Mouse (Mus musculus) adrenal gland, postnatal 10 days (tissue): Measurements from ENCODE around the gene Slc8a1. TPM values are rescaled to one million over a fixed set of nuclear protein-coding genes. Genes with fewer than 3 reads are reported as not detected.

Source experiments
- DNase-seq: peaks from one replicate; pipeline ENCODE4 v3.0.0; 2021; ENCODE audit warnings: mixed read lengths
- total RNA-seq, 2 experiments: library from RNA; stranded (reverse); gene quantifications; 2 replicates each; pipeline ENCODE4 v1.2.3; 2021

The Slc8a1 gene
- total RNA-seq, 2 experiments from 2014 or later, result 15.8 to 21.1 TPM

DNA sequence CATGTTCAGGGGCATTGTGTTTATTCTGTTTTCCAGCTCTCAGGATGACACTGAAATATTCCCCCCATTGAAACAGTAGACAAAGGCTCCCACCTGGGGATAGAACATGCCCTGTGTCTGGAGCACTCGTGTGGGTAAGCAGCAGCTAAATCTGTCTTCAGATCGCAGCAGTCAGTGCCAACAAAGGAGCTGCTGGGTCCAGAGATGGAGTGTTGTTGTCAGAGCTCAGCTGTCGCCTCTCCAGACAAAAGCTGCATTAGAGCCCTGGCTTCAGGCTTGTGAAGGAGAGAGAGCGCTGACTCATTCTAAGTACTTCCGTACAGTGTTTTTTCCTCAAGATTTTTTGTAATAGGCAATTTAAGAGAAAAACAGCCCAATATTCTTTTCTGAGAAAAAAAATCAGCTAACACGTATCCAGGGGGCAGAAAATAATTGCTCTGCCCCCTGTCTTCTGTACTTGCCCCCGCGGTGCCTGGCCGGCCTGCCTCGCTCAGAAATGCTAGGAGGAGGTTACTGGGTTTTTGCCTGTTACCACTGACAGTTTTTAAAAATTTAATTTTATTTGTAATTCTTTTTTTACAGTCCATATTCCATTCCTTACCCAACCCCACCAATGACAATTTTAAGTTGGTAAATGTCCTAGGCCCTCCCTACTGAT, 318.2 kb downstream of the Slc8a1 start:
- no peak for DNase-seq

- no peak for DNase-seq
Observed at GRCm38 (mm10) chr17:81416361-81417114, 321.6 kb downstream of the Slc8a1 start.

DNA sequence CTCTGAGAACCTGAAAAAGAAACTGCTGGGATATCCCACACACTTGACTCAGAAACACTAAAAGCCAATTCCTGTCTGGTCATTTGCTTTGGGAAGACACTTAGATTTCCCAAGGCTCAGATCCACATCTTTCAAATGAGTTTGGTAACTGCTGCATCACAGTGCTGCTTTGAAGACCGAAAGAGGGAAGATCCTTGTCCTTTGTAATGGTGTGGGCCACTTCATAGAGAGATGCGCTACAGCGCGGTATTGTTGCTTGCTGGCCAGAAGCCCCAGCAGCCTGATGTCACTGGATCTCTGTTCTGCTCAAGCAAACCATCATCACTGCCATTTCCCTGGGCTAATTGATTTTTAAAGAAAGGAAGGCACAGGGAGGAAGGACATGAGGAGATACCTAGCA, 325.4 kb downstream of the Slc8a1 start:
- DNase-seq, result no peak

- DNase-seq, result no peak
Observed at GRCm38 (mm10) chr17:81404225-81404624, 334.0 kb downstream of the Slc8a1 start.

GRCm38 (mm10) chr17:81403121-81403520, 335.1 kb downstream of the Slc8a1 start:
- DNase-seq, result peak; percentile 72

- DNase-seq, result peak; percentile 80
Observed at GRCm38 (mm10) chr17:81402636-81403035, 335.5 kb downstream of the Slc8a1 start.

DNA sequence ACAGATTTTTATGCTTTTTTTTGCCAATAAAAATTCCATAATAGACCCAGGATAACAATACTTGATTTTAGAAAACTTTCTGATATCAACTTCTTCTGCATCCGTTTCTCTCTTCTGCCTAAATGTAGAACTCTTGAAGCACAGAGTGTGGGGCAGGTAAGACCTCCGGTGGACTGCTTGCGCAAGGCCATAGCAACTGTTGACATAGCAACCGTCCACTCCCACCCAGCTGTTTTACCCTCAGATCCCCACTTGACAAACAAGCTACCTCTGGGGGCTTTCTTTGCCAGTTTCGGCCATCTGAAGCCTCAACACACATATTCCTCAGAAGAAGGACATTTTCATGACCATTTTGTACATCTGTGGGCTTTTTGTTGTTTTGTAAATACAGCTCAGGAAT, 337.8 kb downstream of the Slc8a1 start:
- DNase-seq, result no peak

DNA sequence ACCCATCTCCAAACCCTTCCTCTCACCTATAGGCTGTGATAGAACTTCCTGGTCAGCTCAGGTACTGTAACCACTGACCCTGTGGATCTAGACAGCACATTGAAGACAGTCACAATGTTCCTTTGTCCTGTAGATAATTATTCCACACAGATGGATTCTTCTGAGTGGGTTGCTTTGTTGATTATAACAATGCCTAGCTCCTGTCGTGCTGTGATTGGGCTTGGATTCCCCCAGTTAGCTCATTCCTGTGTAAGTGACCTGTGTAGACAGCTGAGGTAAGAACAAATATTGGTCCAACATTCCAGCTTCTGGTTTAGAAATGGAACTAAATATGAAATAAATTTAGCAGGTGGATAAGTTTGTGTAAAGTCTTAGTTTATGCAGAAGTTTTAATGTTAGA, 340.7 kb downstream of the Slc8a1 start:
- DNase-seq, result no peak

- DNase-seq, result no peak
Observed at GRCm38 (mm10) chr17:81394124-81394523, 344.1 kb downstream of the Slc8a1 start.

GRCm38 (mm10) chr17:81393040-81393439, 345.1 kb downstream of the Slc8a1 start:
- DNase-seq, result no peak

DNA sequence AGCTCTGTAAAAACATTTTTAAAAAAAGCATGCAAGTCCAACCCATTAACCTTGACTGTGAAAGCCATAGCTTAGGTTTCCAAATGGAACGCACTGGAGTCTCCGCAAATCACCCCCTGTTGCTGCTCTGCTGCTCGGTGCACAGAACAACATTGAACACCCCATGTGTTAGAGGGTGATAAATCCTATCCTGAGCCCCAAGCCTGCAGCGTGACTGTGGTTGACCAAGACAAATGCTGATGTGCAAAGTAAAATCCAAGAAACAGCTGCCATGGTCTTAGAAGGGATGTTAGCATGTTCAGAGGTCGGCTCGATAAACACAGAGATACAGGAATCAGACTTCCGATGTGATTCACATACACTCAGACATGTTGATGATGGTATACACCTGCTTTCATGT, 346.7 kb downstream of the Slc8a1 start:
- no peak for DNase-seq

GRCm38 (mm10) chr17:81390790-81391189, 347.4 kb downstream of the Slc8a1 start:
- DNase-seq, result no peak

DNA sequence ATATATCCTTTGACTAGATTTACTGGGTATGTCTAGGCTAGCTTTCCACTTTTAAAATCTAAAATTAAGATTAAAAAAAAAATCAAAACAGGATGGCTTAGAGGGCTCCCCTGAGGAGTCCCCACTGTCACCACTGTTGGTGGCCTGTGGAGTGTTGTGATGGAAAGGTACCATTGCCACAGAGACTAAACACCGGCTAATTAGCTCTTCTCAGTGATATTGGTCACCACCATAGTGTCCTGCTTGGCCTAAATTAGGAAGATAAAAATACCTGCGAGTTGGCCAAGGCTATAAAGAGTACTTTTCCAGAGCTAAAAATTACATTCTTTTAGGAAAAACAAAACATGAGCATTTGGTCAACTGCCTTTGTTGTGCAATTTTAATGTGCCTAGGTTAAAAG, 352.1 kb downstream of the Slc8a1 start:
- no peak for DNase-seq

DNA sequence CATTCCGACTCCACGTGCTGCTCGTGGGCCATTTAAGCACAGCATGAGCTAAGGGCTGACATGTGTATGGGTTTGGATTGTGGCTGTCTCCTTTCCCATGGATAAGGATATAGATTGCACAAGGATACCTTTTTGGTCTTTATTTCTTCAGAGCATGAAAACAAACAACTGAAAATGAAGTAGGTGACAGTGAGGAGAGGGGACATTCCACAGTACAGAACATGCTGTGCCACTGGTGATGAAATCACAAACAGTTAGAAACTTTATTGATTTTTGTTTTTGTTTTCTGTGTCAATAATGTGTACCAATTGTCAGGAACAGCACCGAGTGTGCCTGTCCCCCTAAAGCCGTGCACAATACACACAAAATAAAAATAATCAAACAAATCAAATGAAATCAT, 352.7 kb downstream of the Slc8a1 start:
- DNase-seq, result no peak

DNA sequence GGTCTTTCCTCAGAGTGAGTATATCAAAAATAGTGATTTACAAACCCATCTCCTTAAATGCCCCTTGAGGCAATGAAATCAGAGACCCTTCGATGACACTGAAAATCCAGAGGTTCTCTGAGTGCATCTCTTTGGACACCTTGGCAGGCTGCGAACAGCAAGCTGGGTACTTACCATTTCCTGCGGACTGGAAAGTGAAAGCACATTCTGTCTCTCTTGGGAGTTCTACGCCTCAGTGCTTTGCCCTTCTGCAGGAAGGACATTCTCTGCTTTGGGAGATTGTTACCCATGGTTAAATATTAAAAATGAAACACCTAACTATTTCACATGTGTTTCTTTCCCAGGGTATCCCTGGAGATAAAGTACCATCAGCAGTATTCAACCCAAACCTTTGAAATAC, 354.7 kb downstream of the Slc8a1 start:
- no peak for DNase-seq

DNA sequence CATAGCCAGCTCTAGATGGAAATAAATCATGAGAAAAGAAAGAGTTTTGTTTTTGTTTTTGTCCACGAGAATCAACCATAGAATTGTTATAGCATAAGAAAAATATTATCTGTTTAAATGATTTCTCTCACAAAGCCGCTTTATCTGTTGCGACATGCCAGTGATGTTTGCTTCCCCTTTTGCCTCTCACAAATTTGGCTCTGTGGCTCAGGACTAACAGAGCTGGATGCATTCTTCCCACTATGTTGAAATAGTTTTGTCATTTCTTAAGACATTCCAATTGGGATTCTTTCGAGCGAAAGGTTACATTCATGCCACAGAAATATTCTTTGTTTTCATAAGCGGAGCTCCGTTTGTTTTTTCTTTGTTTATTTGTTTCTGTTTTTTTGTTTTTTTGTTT, 359.7 kb downstream of the Slc8a1 start:
- DNase-seq, result no peak

DNA sequence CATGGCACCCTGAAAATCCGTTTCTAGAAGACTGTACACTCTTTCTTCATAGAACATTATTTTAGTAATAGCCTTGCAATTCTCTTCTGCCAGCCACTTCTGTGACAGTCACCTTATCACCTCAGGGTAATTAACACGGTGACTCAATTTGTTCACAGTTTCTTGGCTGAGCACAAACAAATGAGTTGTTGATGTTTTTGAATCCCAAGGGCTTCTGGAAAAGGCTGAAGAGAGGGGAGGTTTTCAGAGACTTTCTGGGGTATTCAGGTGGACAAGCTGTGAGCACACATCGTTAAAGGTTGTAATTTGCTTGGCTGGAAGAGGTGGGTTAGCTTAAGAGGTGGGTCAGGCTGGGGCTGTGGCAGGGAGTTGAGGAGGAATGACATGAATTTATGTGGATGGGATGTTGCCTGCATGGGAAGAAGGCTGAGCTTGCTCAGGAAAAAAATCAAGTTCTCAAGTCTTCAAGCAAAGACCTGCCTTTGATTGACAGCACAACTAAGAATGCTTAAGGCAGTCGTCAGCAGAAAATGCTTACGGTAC, 360.3 kb downstream of the Slc8a1 start:
- no peak for DNase-seq

DNA sequence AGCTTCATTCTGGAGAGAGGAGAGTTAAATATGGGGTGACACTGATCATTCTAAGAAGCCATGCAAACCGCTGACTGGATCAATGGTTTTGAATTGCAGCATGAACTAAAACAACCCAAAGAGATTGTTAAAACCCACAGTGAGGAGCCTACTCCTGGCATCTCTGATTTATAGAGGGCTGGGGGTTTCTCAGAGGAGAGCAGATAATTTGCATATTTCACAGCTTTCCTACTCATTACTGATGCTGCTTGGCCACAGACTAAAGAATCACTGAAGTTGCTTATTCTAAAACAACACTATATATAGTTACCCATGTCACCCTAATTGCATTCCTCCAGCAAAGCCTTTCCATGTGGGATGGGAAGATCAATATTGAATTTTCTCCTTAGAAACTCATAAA, 361.0 kb downstream of the Slc8a1 start:
- no peak for DNase-seq

GRCm38 (mm10) chr17:81375901-81376300, 362.3 kb downstream of the Slc8a1 start:
- DNase-seq, result no peak

DNA sequence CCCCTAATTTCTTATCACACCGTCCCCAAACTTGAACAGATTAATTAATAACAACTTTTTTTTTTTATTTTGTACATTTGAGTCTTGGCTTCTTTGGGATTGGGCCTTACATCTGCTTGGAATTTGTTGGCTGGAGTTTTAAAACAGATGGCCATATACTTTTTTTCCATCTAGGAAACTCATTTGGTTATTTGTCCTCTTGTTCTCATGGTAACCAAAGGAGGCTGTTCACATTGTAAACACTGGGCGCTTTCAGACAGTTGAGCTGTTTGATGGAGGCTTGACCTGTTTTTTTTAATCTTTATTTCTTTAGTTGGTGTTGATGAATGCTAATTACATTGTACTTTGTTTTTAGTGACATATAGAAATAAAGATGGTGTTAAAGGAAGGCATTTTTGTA, 369.1 kb downstream of the Slc8a1 start:
- DNase-seq, result no peak

DNA sequence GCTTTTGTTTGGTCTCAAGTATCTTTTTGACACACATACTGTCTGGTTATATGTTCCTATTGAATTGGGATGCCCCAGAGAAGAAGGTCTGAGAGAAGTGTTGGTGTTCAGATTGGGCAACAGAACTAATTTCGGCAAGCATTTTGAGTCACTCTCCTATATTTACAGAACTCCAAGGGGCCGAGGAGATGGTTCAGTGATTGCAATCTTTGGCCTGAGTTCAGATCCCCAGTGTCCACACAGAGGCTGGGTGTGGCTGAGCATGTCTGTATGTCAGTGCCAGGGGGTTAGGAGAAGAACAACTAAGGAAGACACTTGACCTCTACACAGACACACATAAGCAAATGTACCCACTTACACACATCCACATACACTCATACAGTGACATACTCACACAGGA, 369.7 kb downstream of the Slc8a1 start:
- no peak for DNase-seq

- no peak for DNase-seq
Observed at GRCm38 (mm10) chr17:81363368-81363767, 374.8 kb downstream of the Slc8a1 start.

- no peak for DNase-seq
Observed at GRCm38 (mm10) chr17:81360571-81360970, 377.6 kb downstream of the Slc8a1 start.

GRCm38 (mm10) chr17:81360032-81360431, 378.1 kb downstream of the Slc8a1 start:
- no peak for DNase-seq
